Mouse (Mus musculus) natural killer cell, adult 2 months (primary cell): ENCODE results near the gene Spin2f.
"Not testable (repeated sequence)": the region's sequence is repeated elsewhere in the genome, so short reads cannot be mapped to it uniquely, and the experiment has no call there.

ENCODE experiments used
- DNase-seq, 2 experiments: peaks; one replicate each; pipeline ENCODE4 v3.0.0; 2022; ENCODE audit warnings: low spot score in 2 of 2

Spin2f gene

GRCm38 (mm10) chrX:31253594-31253993 is at the start of gene Spin2f:
Spin2f (plus strand) TSS chrX:31253894.
- DNase-seq = not testable (repeated sequence)

DNA sequence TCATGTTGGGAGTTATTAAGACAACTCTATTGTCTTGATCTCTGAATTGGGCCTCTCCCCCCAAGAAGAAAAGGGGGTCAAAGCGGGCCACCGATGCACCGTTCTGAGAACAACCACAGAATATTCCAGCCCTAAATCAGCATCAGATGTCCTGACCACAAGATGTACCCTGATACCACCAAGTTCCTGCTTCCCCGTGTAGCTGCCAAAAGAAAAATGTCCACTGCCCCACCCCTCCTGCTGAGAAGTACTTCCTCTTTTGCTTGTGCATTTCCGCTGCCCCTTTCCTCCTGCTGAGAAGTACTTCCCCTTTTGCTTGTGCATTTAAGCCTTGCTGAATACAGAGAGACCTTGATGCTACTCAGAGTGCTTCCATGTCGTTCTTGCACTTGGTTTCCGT is 41.6 kb upstream of the Spin2f start:
- DNase-seq = not testable (repeated sequence)

GRCm38 (mm10) chrX:31223536-31223935 is 30.2 kb upstream of the Spin2f start:
- DNase-seq = not testable (repeated sequence)

GRCm38 (mm10) chrX:31235088-31235487 is 18.6 kb upstream of the Spin2f start:
- DNase-seq = not testable (repeated sequence)

DNA sequence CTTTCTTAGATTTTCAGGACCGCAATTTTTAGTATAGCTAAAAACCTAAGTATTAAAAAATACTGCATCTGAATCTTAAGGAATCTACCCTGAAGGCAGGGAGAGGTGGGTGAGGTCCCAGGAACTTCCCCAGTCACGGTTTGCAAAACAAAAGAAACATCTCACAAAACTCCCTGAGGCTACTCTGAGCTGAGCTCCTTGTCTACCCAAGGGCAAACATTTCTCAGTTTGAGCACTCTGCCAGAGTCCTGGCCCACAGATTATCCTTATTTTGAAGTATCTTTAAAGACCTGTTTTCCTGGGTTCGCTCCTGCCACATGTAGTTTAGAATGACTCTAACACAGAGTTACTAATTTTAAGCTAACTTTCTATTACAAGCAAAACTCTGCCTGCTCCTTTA is 11.9 kb upstream of the Spin2f start:
- not testable (repeated sequence) for DNase-seq
